Mouse (Mus musculus) neural tube, embryonic 12.5 days (tissue): Measurements from ENCODE around the gene Mb. TPM values are rescaled to one million over a fixed set of nuclear protein-coding genes. Genes with fewer than 3 reads are reported as not detected.

Source experiments
- ATAC-seq: fragments of 200-750 bp; cut with Nextera tagmentation; 2 replicates; pipeline ENCODE4 v1.8.0; 2017; ENCODE audit warnings: low read depth, mild to moderate bottlenecking, moderate TSS enrichment, moderate library complexity; ENCODE audit not compliant: low FRiP score
- H3K27ac ChIP-seq: fragments of 300-500 bp; sonication (generic); 2 replicates; pipeline ENCODE4 v1.5.1; 2016
- H3K27me3 ChIP-seq: fragments of 300-500 bp; sonication (generic); replicated peaks from 2 replicates; pipeline ENCODE4 v1.6.1; 2016; ENCODE audit warnings: mild to moderate bottlenecking
- H3K36me3 ChIP-seq: fragments of 300-500 bp; sonication (generic); 2 replicates; pipeline ENCODE4 v1.6.1; 2016; ENCODE audit warnings: mild to moderate bottlenecking
- H3K4me1 ChIP-seq: fragments of 300-500 bp; sonication (generic); 2 replicates; pipeline ENCODE4 v1.6.1; 2016
- H3K4me2 ChIP-seq: fragments of 300-500 bp; sonication (generic); replicated peaks from 2 replicates; pipeline ENCODE4 v1.6.1; 2016; ENCODE audit warnings: mild to moderate bottlenecking
- H3K4me3 ChIP-seq: fragments of 300-500 bp; sonication (generic); 2 replicates; pipeline ENCODE4 v1.5.1; 2016
- H3K9ac ChIP-seq: fragments of 300-500 bp; sonication (generic); 2 replicates; pipeline ENCODE4 v1.6.1; 2016; ENCODE audit warnings: mild to moderate bottlenecking
- H3K9me3 ChIP-seq: fragments of 300-500 bp; sonication (generic); 2 replicates; pipeline ENCODE4 v1.6.1; 2016; ENCODE audit warnings: mild to moderate bottlenecking
- WGBS: fragments of 180-500 bp; shearing (Covaris S2); methylation state at CpG from one replicate; pipeline ENCODE4 v1.1.7; 2016; 5-methylcytosine and 5-hydroxymethylcytosine counted together
- polyA plus RNA-seq: library from polyadenylated mRNA; unstranded; fragments of >200 nt; fragmentation: Nextera tagmentation; extraction: Ambion mirVana; gene quantifications from 2 replicates; pipeline ENCODE4 v1.2.1, GENCODE M21; 2016

Mb gene
- polyA plus RNA-seq, result 1.6 and 2.0 TPM in 2 replicates

DNA sequence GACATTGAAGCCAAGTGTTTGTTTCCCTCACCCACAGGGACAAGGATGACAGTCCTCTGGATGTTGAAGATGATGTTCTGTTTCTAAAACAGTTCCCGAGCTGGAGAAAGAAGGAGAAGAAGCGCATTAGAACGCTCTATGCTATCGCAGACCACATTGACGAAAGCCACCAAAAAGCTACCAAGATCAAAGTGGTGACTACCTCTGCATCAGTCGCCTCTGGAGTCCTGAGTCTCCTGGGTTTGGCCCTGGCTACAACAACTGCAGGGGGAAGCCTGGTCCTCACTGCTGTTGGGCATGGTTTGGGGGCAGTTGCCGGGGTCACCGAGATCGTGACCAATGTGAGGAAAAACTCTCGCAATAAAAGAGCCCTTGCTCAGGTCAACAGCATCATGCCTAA is at the start of gene Mb:
Mb (minus strand) TSS at position 101 of the 400 bp plus-strand sequence.
- Histone ChIP-seq H3K9me3 (no peaks in the 10 kb centered on the region), H3K36me3 (no peaks in the 10 kb centered on the region), H3K4me3 (no peak within 1 kb of the TSS), H3K4me2 (no peak within 1 kb of the TSS), H3K4me1 (no peaks in the 10 kb centered on the region), H3K27ac (no peak within 1 kb of the TSS), H3K27me3 (no peaks in the 10 kb centered on the region), H3K9ac (no peak within 1 kb of the TSS)
- WGBS, result 91% methylated on average over 10 of the region's 10 CpGs
- ATAC-seq, result no peak

DNA sequence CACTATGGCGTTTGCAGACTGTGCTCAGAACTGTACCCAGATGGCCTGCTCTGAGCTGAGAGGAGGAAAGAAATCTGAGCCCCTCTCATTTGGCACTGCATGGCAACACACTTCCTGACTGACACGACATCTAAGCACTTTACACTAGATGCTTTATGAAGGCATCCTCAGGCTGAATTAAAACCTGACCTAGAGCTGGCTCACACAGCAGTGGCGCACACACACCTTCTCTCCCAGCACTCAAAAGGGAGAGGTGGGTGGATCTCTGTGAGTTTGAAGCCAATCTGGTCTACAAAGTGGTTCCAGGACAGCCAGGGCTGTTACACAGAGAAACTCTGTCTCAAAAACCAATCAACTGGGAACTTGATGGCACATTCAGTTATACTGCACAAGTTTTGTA is 49.3 kb upstream of the Mb start:
- Histone ChIP-seq H3K4me2 (no peak overlapping the region), H3K4me1 (no peaks in the 10 kb centered on the region; the same call in 1 of the 2 replicates), H3K27ac (no peak overlapping the region), H3K9ac (no peak overlapping the region), H3K9me3 (no peaks in the 10 kb centered on the region), H3K36me3 (peaks cover 47% of the 10 kb centered on the region), H3K27me3 (no peaks in the 10 kb centered on the region), H3K4me3 (no peak overlapping the region)
- WGBS, result 74% methylated on average over 3 of the region's 3 CpGs
- no peak for ATAC-seq

DNA sequence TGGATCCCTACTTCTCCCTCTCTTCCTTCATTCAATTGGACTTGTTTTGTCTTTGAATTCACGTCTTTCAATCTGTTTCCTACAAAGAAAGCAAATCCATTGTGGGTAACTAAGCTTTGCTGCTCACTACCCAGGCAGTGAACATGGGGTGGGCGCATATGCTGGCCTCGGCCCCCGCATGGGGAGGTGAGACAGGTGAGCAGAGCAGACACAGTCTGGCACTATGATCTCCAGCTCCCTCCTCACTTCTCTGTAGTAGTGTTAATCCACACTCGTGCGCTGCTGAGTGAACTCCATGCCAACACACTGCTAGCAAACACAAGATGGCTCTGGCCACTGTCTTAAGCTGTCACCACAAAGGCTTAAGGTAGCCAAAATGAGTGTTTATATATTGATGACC is 46.9 kb upstream of the Mb start:
- H3K4me2 ChIP-seq, result no peak overlapping the region
- H3K9ac ChIP-seq, result no peak overlapping the region
- no peak overlapping the region for H3K4me3 ChIP-seq
- H3K27ac ChIP-seq, result no peak overlapping the region
- no peaks in the 10 kb centered on the region for H3K4me1 ChIP-seq
- no peaks in the 10 kb centered on the region for H3K9me3 ChIP-seq
- peaks cover 64% of the 10 kb centered on the region for H3K36me3 ChIP-seq
- 94% methylated on average over 6 of the region's 6 CpGs for WGBS
- H3K27me3 ChIP-seq, result no peaks in the 10 kb centered on the region
- ATAC-seq, result no peak

- Histone ChIP-seq H3K36me3 (peaks cover 63% of the 10 kb centered on the region), H3K27ac (no peak overlapping the region)
- no peak for ATAC-seq
Measured at GRCm38 (mm10) chr15:77095216-77095615, 44.7 kb upstream of the Mb start.

GRCm38 (mm10) chr15:77094431-77094830 is 44.0 kb upstream of the Mb start:
- no peak for ATAC-seq
- H3K27ac ChIP-seq, result no peak overlapping the region
- WGBS, result 95% methylated on average over 13 of the region's 13 CpGs
- no peak overlapping the region for H3K4me3 ChIP-seq
- H3K9me3 ChIP-seq, result no peaks in the 10 kb centered on the region
- no peak overlapping the region for H3K4me2 ChIP-seq
- H3K4me1 ChIP-seq, result no peaks in the 10 kb centered on the region; the same call in 1 of the 2 replicates
- H3K27me3 ChIP-seq, result no peaks in the 10 kb centered on the region
- H3K9ac ChIP-seq, result no peak overlapping the region
- peaks cover 58% of the 10 kb centered on the region for H3K36me3 ChIP-seq

More at GRCm38 (mm10) chr15:77095216-77095615, 44.7 kb upstream of the Mb start:
- Histone ChIP-seq H3K4me2 (no peak overlapping the region), H3K4me3 (no peak overlapping the region), H3K9me3 (no peaks in the 10 kb centered on the region), H3K4me1 (no peaks in the 10 kb centered on the region; the same call in 1 of the 2 replicates), H3K27me3 (no peaks in the 10 kb centered on the region), H3K9ac (no peak overlapping the region)
- WGBS, result 99% methylated on average over 1 of the region's 1 CpGs

DNA sequence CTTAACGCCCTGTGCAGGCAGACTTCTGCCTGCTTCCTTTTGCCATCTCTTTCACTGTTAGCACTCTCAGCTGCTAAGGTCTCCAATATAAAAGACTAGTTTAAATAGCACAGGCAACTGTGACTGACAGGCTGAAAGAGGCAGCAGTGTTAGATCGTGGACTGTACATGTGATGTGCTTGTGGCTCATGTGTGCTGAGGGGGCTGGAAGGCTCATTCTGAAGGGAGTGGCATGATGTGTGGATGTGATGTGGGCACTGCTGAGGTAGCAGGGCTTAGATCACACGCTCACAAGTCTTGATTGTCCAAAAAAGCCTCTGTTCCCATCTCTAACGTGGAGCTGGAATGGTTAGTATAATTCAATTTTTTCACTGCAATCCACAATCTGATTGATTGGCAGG is 40.9 kb upstream of the Mb start:
- Histone ChIP-seq H3K4me2 (no peak overlapping the region), H3K4me1 (no peaks in the 10 kb centered on the region; the same call in 1 of the 2 replicates), H3K9ac (no peak overlapping the region), H3K27me3 (no peaks in the 10 kb centered on the region), H3K36me3 (peaks cover 51% of the 10 kb centered on the region), H3K27ac (no peak overlapping the region), H3K4me3 (no peak overlapping the region), H3K9me3 (no peaks in the 10 kb centered on the region)
- ATAC-seq, result no peak
- WGBS, result 90% methylated on average over 4 of the region's 4 CpGs

GRCm38 (mm10) chr15:77090531-77090930 is 40.1 kb upstream of the Mb start:
- no peak for ATAC-seq
- H3K36me3 ChIP-seq, result peaks cover 53% of the 10 kb centered on the region
- H3K27ac ChIP-seq, result no peak overlapping the region
- H3K4me3 ChIP-seq, result no peak overlapping the region
- no peak overlapping the region for H3K4me2 ChIP-seq
- no peak overlapping the region for H3K9ac ChIP-seq
- no peaks in the 10 kb centered on the region for H3K27me3 ChIP-seq
- H3K4me1 ChIP-seq, result no peaks in the 10 kb centered on the region; the same call in 1 of the 2 replicates
- no peaks in the 10 kb centered on the region for H3K9me3 ChIP-seq
- 95% methylated on average over 5 of the region's 5 CpGs for WGBS

DNA sequence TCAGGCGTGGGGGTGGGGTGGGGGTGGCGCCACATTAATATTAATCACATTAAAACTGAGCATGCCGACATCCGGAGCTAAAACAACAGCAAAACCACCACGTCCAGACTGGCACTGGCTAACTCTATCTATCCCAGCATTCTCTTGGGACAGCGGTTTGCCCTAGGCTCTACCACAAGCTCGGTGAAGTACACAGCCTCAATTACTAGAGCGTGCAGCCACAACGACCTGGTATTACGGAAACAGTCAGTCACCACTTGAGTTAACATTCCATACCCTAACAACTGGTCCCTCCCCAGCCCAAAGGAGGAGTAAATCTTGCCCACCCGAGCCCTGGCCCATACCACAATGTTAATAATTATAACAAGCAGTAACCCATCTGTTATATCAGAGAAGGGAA is 38.8 kb upstream of the Mb start:
- H3K36me3 ChIP-seq, result peaks cover 62% of the 10 kb centered on the region
- ATAC-seq, result no peak
- no peak overlapping the region for H3K4me2 ChIP-seq
- H3K9ac ChIP-seq, result no peak overlapping the region
- H3K27me3 ChIP-seq, result no peaks in the 10 kb centered on the region
- no peaks in the 10 kb centered on the region; the same call in 1 of the 2 replicates for H3K4me1 ChIP-seq
- WGBS, result 64% methylated on average over 11 of the region's 11 CpGs
- H3K27ac ChIP-seq, result no peak overlapping the region
- no peaks in the 10 kb centered on the region for H3K9me3 ChIP-seq
- no peak overlapping the region for H3K4me3 ChIP-seq

DNA sequence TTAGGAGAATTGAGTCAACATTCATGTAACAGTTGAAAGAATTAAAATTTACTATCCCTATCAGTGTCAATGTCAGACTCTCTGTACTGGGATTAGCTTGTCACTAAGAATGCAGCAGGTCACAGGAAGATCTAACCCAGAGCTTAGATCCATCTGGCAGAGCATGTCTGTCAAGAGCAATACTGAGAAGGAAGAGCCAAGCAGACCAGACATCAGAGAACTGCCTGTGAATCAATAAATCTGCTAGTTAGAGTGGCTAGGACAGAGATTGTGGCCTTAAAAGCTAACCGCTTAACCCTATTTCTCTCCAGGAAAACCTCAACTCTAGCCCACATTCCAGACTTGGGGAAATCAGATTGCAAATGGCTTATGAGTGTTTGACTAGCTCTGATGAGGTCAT is 36.0 kb upstream of the Mb start:
- H3K27me3 ChIP-seq, result no peaks in the 10 kb centered on the region
- peaks cover 63% of the 10 kb centered on the region for H3K36me3 ChIP-seq
- H3K4me3 ChIP-seq, result no peak overlapping the region
- no peaks in the 10 kb centered on the region for H3K9me3 ChIP-seq
- H3K4me2 ChIP-seq, result no peak overlapping the region
- no peak overlapping the region for H3K27ac ChIP-seq
- H3K4me1 ChIP-seq, result no peaks in the 10 kb centered on the region; the same call in 1 of the 2 replicates
- 97% methylated on average over 1 of the region's 1 CpGs for WGBS
- no peak overlapping the region for H3K9ac ChIP-seq
- no peak for ATAC-seq

GRCm38 (mm10) chr15:77085818-77086217 is 35.3 kb upstream of the Mb start:
- no peak for ATAC-seq
- no peak overlapping the region for H3K4me2 ChIP-seq
- peaks cover 64% of the 10 kb centered on the region for H3K36me3 ChIP-seq
- H3K9ac ChIP-seq, result no peak overlapping the region
- H3K27ac ChIP-seq, result no peak overlapping the region
- WGBS, result 94% methylated on average over 7 of the region's 7 CpGs
- no peaks in the 10 kb centered on the region; the same call in 1 of the 2 replicates for H3K4me1 ChIP-seq
- H3K4me3 ChIP-seq, result no peak overlapping the region
- no peaks in the 10 kb centered on the region for H3K9me3 ChIP-seq
- no peaks in the 10 kb centered on the region for H3K27me3 ChIP-seq

DNA sequence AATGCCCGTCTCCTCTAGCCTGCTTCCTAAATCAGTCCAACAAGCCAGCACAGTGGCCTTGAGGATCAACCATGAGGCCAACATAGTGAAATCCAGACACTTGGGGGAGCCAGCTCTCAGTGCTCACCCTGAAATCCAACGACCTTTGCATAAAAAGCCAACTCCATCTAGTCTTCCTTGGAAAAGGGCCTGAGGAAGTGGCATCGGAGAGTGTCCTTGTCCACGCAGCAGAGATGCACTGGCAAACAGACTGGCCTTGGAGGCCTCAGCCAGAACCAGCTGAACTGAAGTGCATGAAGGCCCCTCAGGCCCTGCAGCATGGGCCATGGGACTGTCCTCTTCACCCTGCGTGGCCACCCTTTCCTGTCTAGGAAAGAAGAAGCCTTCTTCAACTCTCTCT is 31.0 kb upstream of the Mb start:
- Histone ChIP-seq H3K27ac (no peak overlapping the region), H3K4me2 (no peak overlapping the region), H3K9ac (no peak overlapping the region), H3K4me3 (no peak overlapping the region), H3K36me3 (peaks cover 88% of the 10 kb centered on the region), H3K9me3 (no peaks in the 10 kb centered on the region), H3K4me1 (peaks cover 3% of the 10 kb centered on the region; the same call in 1 of the 2 replicates), H3K27me3 (no peaks in the 10 kb centered on the region)
- WGBS, result 84% methylated on average over 5 of the region's 5 CpGs
- ATAC-seq, result no peak

- Histone ChIP-seq H3K9me3 (no peaks in the 10 kb centered on the region), H3K4me2 (no peak overlapping the region), H3K4me1 (peaks cover 3% of the 10 kb centered on the region; the same call in 1 of the 2 replicates), H3K9ac (no peak overlapping the region), H3K27ac (no peak overlapping the region), H3K4me3 (no peak overlapping the region), H3K36me3 (peaks cover 89% of the 10 kb centered on the region), H3K27me3 (no peaks in the 10 kb centered on the region)
- ATAC-seq, result no peak
- WGBS, result 82% methylated on average over 14 of the region's 14 CpGs
Measured at GRCm38 (mm10) chr15:77080684-77081254, 30.3 kb upstream of the Mb start.

- H3K4me1 ChIP-seq, result peaks cover 3% of the 10 kb centered on the region; the same call in 1 of the 2 replicates
- no peak overlapping the region for H3K27ac ChIP-seq
- no peaks in the 10 kb centered on the region for H3K27me3 ChIP-seq
- no peak overlapping the region for H3K9ac ChIP-seq
- H3K9me3 ChIP-seq, result no peaks in the 10 kb centered on the region
- no peak for ATAC-seq
- H3K4me2 ChIP-seq, result no peak overlapping the region
- H3K4me3 ChIP-seq, result no peak overlapping the region
- peaks cover 83% of the 10 kb centered on the region for H3K36me3 ChIP-seq
- WGBS, result 76% methylated on average over 11 of the region's 11 CpGs
Measured at GRCm38 (mm10) chr15:77079890-77080361, 29.5 kb upstream of the Mb start.
